Mouse (Mus musculus): ENCODE data around the gene Kcnk18.

Kcnk18 gene

GRCm38 (mm10) chr19:59218991-59219390 lies at the start of gene Kcnk18:
Gene Kcnk18, plus strand, starts transcription at chr19:59219214.
- DNase-seq (ENCODE audit: low read depth, low spot score): no peak

DNA sequence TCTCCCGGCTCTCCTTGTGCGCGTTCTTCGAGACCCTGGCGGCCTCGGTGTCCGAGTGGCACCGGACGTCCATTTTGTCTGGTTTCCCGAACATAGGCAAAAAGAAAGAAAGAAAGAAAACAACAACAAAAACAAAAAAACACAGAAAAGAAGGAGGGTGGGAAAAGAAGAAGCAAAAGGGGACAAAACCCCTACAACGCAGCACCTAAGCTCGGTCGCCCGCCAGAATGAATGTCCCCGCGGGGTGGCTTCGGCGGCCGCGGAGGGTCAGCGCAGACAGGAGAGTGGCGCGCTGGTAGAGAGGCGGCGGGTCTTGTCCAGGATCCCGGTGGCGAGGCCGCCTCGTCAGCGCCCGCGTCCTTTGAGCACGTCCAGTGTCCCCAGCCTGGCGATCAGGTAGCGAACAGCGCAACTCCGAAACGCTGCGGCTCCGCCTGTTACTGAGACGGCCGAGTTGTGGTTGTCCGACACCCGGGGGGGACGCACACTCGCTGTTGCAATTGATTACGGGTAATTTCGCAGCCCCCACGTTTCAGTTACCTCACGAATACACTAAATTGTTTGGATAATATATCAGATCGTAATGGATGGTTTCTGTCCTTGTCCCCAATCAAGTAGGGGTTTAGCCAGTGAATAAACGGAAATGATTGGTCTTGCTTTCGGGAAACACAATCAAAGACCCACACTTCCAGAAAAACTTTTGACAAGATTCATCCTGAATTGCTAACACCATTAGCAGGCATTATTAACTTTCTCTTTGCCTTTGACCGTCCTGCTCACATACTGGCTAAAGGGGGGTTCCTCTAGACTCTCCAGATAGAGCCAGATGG lies 48.9 kb upstream of the Kcnk18 start, which contains the start of gene Vax1:
Vax1 (minus strand) TSS at position 121 of the 830 bp plus-strand sequence.
- no peak for DNase-seq (ENCODE audit: low read depth, low spot score)

DNA sequence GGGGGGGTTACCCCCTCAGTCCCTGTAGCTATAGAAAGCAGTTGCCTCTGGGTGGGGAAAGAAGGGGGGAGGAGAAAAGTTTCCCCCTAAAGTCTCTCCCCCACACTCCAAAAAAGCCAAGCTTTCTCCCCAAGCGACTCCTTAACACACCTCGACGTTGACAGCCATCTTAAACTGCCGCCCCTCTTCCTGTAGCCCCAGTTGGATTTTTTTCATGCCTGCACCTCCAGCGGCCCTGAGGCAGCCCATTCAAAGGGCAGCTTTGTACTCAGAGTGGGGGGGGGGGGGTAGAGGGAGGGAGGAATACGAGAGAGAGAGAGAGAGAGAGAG lies 48.3 kb upstream of the Kcnk18 start:
- DNase-seq (ENCODE audit: low read depth, low spot score): no peak

- DNase-seq (ENCODE audit: low read depth, low spot score): no peak
Measured at GRCm38 (mm10) chr19:59171151-59171870, 47.7 kb upstream of the Kcnk18 start.

GRCm38 (mm10) chr19:59171871-59172245 lies 47.2 kb upstream of the Kcnk18 start:
- DNase-seq (ENCODE audit: low read depth, low spot score): no peak

- no peak for DNase-seq (ENCODE audit: low read depth, low spot score)
Measured at GRCm38 (mm10) chr19:59172781-59173180, 46.2 kb upstream of the Kcnk18 start.

GRCm38 (mm10) chr19:59173341-59174015 lies 45.5 kb upstream of the Kcnk18 start:
- no peak for DNase-seq (ENCODE audit: low read depth, low spot score)

GRCm38 (mm10) chr19:59184000-59184399 lies 35.0 kb upstream of the Kcnk18 start:
- no peak for DNase-seq (ENCODE audit: low read depth, low spot score)

GRCm38 (mm10) chr19:59188981-59189380 lies 30.0 kb upstream of the Kcnk18 start:
- no peak for DNase-seq (ENCODE audit: low read depth, low spot score)

GRCm38 (mm10) chr19:59190431-59191122 lies 28.4 kb upstream of the Kcnk18 start:
- no peak for DNase-seq (ENCODE audit: low read depth, low spot score)

- DNase-seq (ENCODE audit: low read depth, low spot score): no peak
Measured at GRCm38 (mm10) chr19:59191123-59191505, 27.9 kb upstream of the Kcnk18 start.

- DNase-seq (ENCODE audit: low read depth, low spot score): no peak
Measured at GRCm38 (mm10) chr19:59192491-59192890, 26.5 kb upstream of the Kcnk18 start.

DNA sequence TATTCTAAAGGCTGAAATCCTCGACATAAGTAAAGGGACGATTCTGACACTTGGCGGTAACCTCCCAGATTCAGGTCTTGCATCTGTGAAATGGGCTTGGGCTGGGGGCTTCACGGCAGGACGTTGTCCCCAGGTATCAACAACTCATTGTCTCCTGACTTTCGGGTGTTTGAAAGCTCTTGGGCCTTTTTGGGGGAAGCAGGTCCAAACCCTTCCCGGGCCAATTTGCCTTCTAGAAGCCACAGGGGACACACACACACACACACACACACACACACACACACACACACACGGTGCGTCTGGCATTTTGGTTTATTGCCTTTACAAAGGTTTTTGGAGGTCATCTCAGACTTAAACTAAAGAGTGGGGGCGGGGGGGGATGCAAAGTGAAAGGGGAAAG lies 25.6 kb upstream of the Kcnk18 start:
- DNase-seq (ENCODE audit: low read depth, low spot score): no peak

- no peak for DNase-seq (ENCODE audit: low read depth, low spot score)
Measured at GRCm38 (mm10) chr19:59193986-59194820, 24.8 kb upstream of the Kcnk18 start.

DNA sequence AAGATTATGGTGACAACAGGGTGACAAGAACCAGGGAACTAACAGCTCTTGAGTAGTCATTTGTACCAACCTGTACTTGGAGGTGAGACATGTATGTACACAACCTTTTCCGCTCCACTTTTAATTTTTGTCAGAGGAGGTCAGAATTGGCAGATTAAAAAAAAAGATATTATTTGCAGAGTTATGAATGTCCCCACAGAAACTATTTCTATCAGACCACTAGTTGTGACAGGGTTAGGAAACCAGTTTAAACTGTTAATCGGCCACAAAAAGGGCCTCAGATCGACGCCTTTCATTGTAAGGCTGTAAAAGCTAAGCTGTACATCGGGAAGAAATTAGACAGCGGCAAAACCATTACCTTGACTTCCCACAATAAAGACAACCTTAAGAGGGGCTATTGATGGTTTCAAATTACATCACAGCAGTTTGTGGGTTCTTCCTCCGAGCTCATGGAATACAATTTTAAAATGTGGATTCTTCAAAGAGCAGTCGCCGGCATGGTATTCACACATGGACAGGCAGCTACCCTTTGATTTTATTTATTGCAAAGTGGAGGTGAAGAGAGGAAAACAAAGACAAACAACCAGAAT lies 23.7 kb upstream of the Kcnk18 start:
- no peak for DNase-seq (ENCODE audit: low read depth, low spot score)

DNA sequence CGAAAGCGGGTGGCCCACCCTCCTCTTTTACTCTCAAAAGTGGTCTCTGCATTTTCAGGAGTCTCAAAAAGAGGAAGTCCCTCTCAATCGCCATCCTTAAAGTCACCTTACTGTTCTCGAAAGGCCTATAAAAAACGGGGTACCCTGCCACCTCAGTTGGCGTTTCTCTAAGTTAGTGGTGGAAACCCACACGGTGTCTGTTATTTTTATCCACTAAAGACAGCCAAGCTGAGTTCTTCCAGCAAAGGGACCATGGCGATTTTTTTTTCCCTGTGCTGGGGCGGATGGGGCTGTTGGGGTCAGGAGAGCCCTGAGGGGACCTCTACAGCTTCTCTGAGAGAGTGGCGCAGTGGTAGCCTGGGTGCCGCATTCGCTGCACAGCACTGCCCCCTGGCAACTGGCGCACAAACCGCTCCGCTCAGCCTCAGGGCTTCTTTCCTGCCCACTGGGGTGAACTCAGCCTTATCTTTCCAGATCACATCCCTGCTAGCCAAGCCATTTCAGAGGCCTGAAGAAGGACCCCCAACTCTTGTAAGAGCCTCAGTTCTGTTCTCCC lies 22.8 kb upstream of the Kcnk18 start:
- DNase-seq (ENCODE audit: low read depth, low spot score): peak; percentile 59

DNA sequence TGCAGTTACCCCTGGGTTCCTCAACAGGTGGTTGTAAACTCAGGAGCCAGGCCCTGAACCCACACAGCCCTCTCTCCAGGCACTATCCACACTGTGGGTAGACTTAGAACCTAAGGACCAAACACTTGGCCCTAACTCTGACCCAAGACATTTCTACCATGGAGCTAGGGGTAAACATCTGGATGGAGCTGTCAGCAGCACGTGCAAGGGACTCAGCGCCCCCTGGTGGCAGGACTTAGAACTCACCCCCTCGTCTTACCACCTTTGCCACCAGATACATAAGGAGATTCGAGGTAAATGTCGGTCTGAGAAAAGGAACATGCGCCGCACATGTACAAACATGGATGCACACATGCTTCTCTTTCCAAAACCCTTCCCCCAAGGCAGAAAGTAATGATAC lies 20.9 kb upstream of the Kcnk18 start:
- DNase-seq (ENCODE audit: low read depth, low spot score): peak; percentile 51

GRCm38 (mm10) chr19:59208475-59208874 lies 10.5 kb upstream of the Kcnk18 start:
- peak; percentile 84 for DNase-seq (ENCODE audit: low read depth, low spot score)

DNA sequence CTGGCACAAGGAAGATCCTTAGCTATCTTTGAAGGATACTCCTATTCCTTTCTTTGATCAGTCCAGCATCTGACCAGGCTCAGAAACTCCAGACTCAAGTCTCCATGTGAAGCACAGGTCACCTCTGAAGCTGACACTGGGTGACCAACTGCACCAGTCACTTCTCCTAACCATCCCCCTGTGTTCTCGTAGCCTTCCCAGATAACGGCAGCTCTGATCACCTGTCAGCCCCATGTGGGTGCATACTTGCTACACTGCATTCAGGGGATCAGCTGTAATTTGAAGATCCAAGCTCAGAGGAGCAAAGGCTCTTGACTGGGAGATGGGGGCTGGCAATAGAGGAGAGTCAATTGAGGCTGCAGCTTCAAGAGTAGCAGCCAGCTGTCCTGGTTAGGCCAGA lies 10.0 kb upstream of the Kcnk18 start:
- no peak for DNase-seq (ENCODE audit: low read depth, low spot score)

- DNase-seq (ENCODE audit: low read depth, low spot score): no peak
Measured at GRCm38 (mm10) chr19:59216891-59217290, 2.1 kb upstream of the Kcnk18 start.

Data from brain, adult 2 months (tissue).